Mouse (Mus musculus): ENCODE results near the gene Ugt1a10.
"Not testable (repeated sequence)": the region's sequence is repeated elsewhere in the genome, so short reads cannot be mapped to it uniquely, and the experiment has no call there.

Ugt1a10 gene

GRCm38 (mm10) chr1:88143966-88144675, 88.9 kb downstream of the Ugt1a10 start:
- peak; percentile 67 to 86 for DNase-seq

GRCm38 (mm10) chr1:88145278-88145677, 90.1 kb downstream of the Ugt1a10 start:
- DNase-seq = peak; percentile 35 to 65

DNA sequence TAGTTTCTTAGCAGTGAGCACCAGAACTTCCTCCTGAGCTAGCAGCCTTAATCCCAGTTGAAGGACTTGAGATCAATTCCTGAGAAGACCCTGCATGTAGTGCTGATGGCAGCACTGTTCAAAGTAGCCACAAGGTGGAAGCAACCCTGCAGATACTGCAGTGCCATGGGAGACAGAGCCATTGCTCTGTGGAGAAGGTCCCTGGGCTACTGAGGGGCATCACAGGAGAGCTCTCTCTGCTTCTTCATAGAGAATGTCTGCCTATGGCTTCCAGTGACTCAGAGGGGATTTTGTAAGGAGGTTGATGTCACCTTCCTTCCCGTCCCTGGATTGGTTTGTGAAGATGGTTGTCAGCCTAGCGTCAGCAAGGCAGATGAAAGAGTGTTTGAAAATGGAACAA, 94.9 kb downstream of the Ugt1a10 start:
- DNase-seq = peak; percentile 16 to 33

GRCm38 (mm10) chr1:88158430-88158829, 103.2 kb downstream of the Ugt1a10 start:
- DNase-seq = no peak

DNA sequence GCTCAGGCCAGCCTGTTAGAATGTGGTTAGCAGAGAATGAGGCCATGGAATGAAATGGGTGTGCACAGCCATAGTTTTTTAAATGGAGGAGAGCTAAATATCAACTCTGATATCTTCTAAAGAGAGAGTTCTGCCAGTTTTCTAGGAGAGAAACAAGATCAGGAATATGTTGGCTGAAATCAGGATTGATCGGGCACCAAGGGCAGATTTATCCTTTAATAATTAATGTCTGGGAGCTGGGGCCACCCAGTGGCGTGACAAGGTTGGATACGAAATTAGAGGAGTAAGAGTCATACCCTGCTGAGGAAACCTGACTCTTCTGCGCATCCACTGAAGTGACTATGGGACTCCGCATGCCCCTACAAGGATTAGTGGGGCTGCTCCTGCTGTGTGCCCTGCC, 110.5 kb downstream of the Ugt1a10 start, which contains the start of gene Ugt1a5:
Ugt1a5 (plus strand) TSS at position 302 of the 400 bp plus-strand sequence.
- no peak for DNase-seq

- DNase-seq = not testable (repeated sequence)
Observed at GRCm38 (mm10) chr1:88172190-88172589, 117.0 kb downstream of the Ugt1a10 start.

DNA sequence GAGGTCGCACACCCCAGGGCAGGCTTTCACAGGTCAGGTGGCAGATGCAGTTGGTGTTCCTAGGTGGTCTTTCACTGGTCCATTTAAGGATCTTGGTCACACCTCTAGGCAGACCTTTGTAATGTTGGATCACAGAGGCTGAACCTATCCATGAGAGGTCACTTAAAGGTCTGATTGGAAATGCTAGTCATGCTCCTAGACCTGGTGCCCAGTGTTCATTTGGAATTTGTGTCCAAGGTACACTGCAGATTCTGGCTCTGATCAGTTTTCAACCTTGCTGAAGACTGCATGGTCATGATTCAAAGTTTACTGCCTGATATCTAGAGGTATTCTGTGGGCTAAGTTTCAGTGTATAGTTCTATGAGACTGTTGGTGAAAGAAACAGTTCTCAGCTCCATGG, 124.5 kb downstream of the Ugt1a10 start:
- DNase-seq = peak in 1 of 2 experiments; percentile 40

- DNase-seq = no peak
Observed at GRCm38 (mm10) chr1:88186325-88186935, 131.2 kb downstream of the Ugt1a10 start.

- no peak for DNase-seq
Observed at GRCm38 (mm10) chr1:88192136-88192535, 136.9 kb downstream of the Ugt1a10 start.

GRCm38 (mm10) chr1:88195687-88196086, 140.5 kb downstream of the Ugt1a10 start:
- DNase-seq = peak; percentile 83 to 92

DNA sequence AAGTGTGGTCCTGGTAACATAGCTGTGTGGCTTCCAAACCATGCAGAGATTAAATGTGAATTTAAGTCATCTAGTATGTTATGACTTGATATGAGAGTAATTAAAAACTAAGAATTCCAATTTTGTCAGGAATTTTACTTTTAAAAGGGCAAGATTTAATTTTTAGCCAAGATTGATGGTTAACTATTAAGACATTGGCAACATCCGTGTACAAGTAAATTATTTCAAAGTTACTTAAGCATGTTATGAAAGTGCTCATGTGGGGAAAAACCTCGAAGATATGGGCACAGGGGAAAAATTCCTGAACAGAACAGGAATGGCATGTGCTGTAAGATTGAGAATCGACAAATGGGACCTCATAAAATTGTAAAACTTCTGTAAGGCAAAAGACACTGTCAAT, 142.3 kb downstream of the Ugt1a10 start:
- DNase-seq = peak in 1 of 2 experiments; percentile 45

GRCm38 (mm10) chr1:88199996-88200395, 144.8 kb downstream of the Ugt1a10 start:
- DNase-seq = no peak

GRCm38 (mm10) chr1:88200456-88200855, 145.3 kb downstream of the Ugt1a10 start, which contains the start of gene Ugt1a2:
Gene Ugt1a2 (plus strand): TSS chr1:88200601.
- peak; percentile 41 to 82 for DNase-seq

GRCm38 (mm10) chr1:88205294-88205922, 150.2 kb downstream of the Ugt1a10 start, which contains the start of gene Dnajb3:
Gene Dnajb3 (minus strand): TSS chr1:88205782.
- DNase-seq = peak; percentile 72 to 79

GRCm38 (mm10) chr1:88206843-88207479, 151.8 kb downstream of the Ugt1a10 start:
- no peak for DNase-seq

DNA sequence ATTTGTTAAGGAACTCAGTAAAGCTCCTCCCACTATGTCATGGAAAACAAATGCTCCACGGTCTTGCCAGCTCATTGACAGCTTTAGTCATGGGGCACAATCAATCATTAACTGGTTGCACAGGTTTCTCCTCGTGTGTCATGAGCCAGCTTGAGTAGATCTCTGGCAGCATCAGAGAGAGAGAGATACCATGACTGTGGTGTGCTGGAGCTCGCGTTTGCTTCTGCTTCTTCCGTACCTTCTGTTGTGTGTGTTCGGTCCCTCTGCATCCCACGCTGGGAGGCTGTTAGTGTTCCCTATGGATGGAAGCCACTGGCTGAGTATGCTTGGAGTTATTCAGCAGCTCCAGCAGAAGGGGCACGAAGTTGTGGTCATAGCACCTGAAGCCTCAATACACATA, 156.6 kb downstream of the Ugt1a10 start, which contains the start of gene Ugt1a1:
Ugt1a1 (plus strand) TSS at position 148 of the 400 bp plus-strand sequence.
- peak; percentile 50 to 81 for DNase-seq

DNA sequence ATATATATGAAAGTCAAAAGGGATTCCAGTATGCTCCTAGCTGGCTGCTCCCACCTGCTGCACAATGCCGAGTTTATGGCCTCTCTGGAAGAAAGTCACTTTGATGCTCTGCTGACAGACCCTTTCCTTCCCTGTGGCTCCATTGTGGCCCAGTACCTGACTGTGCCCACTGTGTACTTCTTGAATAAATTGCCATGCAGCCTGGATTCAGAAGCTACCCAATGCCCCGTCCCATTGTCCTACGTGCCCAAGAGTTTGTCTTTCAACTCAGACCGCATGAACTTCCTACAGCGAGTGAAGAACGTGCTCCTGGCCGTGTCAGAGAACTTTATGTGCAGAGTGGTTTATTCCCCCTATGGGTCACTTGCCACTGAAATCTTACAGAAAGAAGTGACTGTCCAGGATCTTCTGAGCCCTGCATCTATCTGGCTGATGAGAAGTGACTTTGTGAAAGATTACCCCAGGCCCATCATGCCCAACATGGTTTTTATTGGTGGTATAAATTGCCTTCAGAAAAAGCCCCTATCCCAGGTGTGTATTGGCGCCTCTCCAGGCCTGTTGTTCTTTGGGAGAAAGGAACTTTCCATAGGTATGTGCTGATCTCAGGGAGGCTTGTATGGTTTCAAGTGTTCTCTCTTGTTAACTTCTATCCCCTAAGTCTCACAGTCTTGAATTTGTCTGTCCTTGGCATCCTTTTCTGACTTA, 157.3 kb downstream of the Ugt1a10 start:
- DNase-seq = no peak

DNA sequence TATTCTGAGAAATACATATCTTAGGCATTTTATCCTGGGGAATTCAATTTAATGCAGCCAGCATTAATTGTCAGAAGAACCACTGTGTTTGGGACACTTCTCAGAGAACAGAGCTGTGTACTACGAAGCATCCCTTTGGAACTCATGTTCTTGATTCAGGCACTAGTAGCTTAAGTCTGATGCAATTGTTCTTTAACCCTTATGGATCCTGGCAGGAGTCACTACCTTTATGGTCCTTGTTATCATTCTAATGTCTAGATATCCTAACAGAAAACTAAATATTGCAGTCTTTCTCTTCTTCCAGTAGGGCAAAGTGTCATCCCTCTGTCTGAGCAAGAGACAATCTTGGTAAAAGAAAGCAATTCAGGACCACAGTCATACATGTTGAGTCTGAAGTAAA, 157.9 kb downstream of the Ugt1a10 start:
- DNase-seq = no peak

DNA sequence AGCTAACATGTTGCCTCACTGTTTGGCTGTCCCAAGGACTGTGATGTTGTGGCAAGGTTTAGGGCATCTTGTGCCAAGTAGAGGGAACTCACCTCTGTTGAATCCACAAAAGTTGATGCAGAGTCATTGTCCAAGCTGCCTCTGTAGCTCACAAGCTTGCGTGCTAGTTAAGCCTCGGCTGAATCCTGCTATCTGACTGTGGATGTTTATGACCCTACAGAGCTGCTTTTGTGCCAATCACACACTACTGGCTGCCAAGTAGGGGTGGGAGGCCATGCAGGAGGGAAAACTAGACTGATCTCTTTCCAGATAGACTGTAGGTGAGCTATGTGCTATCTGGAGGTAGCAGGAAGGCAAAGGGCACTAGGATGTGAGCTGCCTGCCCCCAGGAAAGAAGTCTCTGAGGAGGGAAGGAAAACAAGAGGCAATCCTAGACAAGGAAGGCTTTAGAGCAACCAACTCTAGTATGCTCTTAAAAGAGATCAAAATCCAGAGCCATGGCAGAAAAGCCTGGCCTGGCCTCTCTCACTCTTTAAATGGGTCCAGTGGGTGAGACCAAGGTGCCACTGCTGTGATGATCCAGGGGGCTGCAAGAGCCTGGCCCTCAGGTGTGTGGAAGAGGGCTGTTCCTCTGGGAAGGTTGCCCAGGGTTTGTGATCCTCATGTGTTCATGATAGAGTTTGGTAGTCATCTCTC, 158.7 kb downstream of the Ugt1a10 start:
- no peak for DNase-seq

- no peak for DNase-seq
Observed at GRCm38 (mm10) chr1:88214462-88214952, 159.3 kb downstream of the Ugt1a10 start.

Measured in kidney, postnatal 36 days (tissue).